12 mouse cellular contexts compared by ENCODE assay signal in genomic region chr5:66528567-66528966, GRCm38 (mm10).
DNase-seq lines count a peak whose midpoint lies in the region; ATAC-seq and TF ChIP-seq lines count a peak whose summit lies in the region.
"Had no signal": no experiment of that assay in that cellular context is flagged by ENCODE, and none has a peak within 500 bp of the region (broad histone marks: within the 10 kb centered on the region; RNA-seq: fewer than 3 reads in every experiment).

No protein-coding gene starts in this region.

- TF ChIP-seq CTCF in lung, embryonic 14.5 days (IDR thresholded peaks at IDR 0.05; ENCODE audit: low read depth): no peak
- no peak for TF ChIP-seq CTCF in lung, adult 2 months (IDR thresholded peaks at IDR 0.05; ENCODE audit: insufficient read depth, low read length)

- H3K27me3 ChIP-seq in heart, embryonic 12.5 days (replicated peaks): no peaks in the 10 kb centered on the region
- no peaks in the 10 kb centered on the region for H3K27me3 ChIP-seq in lung, embryonic 14.5 days (ENCODE audit: insufficient read depth, low read length)
- H3K27me3 ChIP-seq in embryonic facial prominence, embryonic 12.5 days: no peaks in the 10 kb centered on the region

- H3K4me3 ChIP-seq in heart, embryonic 12.5 days: no peak overlapping the region
- H3K4me3 ChIP-seq in lung, embryonic 14.5 days (ENCODE audit: low read depth, low read length): no peak overlapping the region
- no peak overlapping the region for H3K4me3 ChIP-seq in lung, adult 2 months (replicated peaks; ENCODE audit: extremely low read depth, low read depth, low read length)
- H3K4me3 ChIP-seq in embryonic facial prominence, embryonic 12.5 days: no peak overlapping the region

- no peak overlapping the region for H3K9ac ChIP-seq in heart, embryonic 12.5 days
- no peak overlapping the region for H3K9ac ChIP-seq in lung, embryonic 14.5 days
- no peak overlapping the region for H3K9ac ChIP-seq in embryonic facial prominence, embryonic 12.5 days

- 0 out of 2 replicates have a peak overlapping the region, but pooled peaks have one; percentile 16 for H3K4me2 ChIP-seq in heart, embryonic 12.5 days
- H3K4me2 ChIP-seq in lung, embryonic 14.5 days: no peak overlapping the region
- peak overlapping the region; percentile 24; the same call in 1 of the 2 replicates for H3K4me2 ChIP-seq in embryonic facial prominence, embryonic 12.5 days (replicated peaks)

- WGBS in heart, embryonic 12.5 days: 35% methylated on average over 7 of the region's 7 CpGs
- WGBS in lung, embryonic 14.5 days: 42% methylated on average over 7 of the region's 7 CpGs
- 66% methylated on average over 7 of the region's 7 CpGs for WGBS in lung, adult 2 months
- 8% methylated on average over 7 of the region's 7 CpGs for WGBS in embryonic facial prominence, embryonic 12.5 days

- H3K27ac ChIP-seq in heart, embryonic 12.5 days (ENCODE audit: poor library complexity, severe bottlenecking): peak overlapping the region; percentile 41
- peak overlapping the region; percentile 42; the same call in 1 of the 2 replicates for H3K27ac ChIP-seq in lung, embryonic 14.5 days (ENCODE audit: low read depth)
- peak overlapping the region; percentile 90 for H3K27ac ChIP-seq in embryonic facial prominence, embryonic 12.5 days

- TF ChIP-seq POLR2A in lung, adult 2 months (IDR thresholded peaks at IDR 0.05; ENCODE audit: borderline replicate concordance, extremely low read depth, low read depth, low read length): no peak

- no peaks in the 10 kb centered on the region for H3K9me3 ChIP-seq in heart, embryonic 12.5 days (replicated peaks)
- no peaks in the 10 kb centered on the region for H3K9me3 ChIP-seq in lung, embryonic 14.5 days (ENCODE audit: low read depth, low read length)
- no peaks in the 10 kb centered on the region for H3K9me3 ChIP-seq in embryonic facial prominence, embryonic 12.5 days

- peaks cover 67% of the 10 kb centered on the region for H3K4me1 ChIP-seq in heart, embryonic 12.5 days (replicated peaks)
- H3K4me1 ChIP-seq in lung, embryonic 14.5 days (ENCODE audit: insufficient read depth): peaks cover 21% of the 10 kb centered on the region
- peaks cover 7% of the 10 kb centered on the region for H3K4me1 ChIP-seq in lung, adult 2 months (ENCODE audit: control insufficient read depth, insufficient read depth, low read length)
- peaks cover 71% of the 10 kb centered on the region for H3K4me1 ChIP-seq in embryonic facial prominence, embryonic 12.5 days

- DNase-seq in heart, postnatal 4 days: no peak
- DNase-seq in lung, embryonic 14.5 days: peak; percentile 28
- DNase-seq in lung, adult 2 months: no peak
- DNase-seq in mesoderm, embryonic 11.5 days (ENCODE audit: low read depth, low spot score): peak; percentile 61
- DNase-seq in right cerebral cortex, postnatal 36 days (ENCODE audit: low spot score in 2 of 2): no peak
- DNase-seq: adrenal gland, postnatal 10 days; lung, postnatal 10 days; spleen, adult 18-20 months had no signal

- H3K36me3 ChIP-seq in heart, embryonic 12.5 days: no peaks in the 10 kb centered on the region
- no peaks in the 10 kb centered on the region for H3K36me3 ChIP-seq in lung, embryonic 14.5 days (ENCODE audit: insufficient read depth)
- H3K36me3 ChIP-seq in embryonic facial prominence, embryonic 12.5 days: no peaks in the 10 kb centered on the region

- no peak for ATAC-seq in heart, embryonic 12.5 days (ENCODE audit: insufficient number of reproducible peaks, low FRiP score)
- ATAC-seq in lung, embryonic 14.5 days (ENCODE audit: insufficient read depth): no peak
- ATAC-seq in embryonic facial prominence, embryonic 12.5 days (ENCODE audit: insufficient number of reproducible peaks, insufficient read depth, low FRiP score, low TSS enrichment): peak; percentile 88
- no peak for ATAC-seq in granulocyte monocyte progenitor cell, adult 5-6 weeks (replicated peaks; ENCODE audit: poor library complexity, severe bottlenecking)
- ATAC-seq: inflammation-experienced regulatory T-cells, adult 6 months had no signal

Comparison
In these comparisons a context has a peak if more than half of its experiments do, and no peak if none do; other contexts are left out.
1. DNase-seq: peak in lung, embryonic 14.5 days (single experiment) and mesoderm, embryonic 11.5 days (single experiment); none in heart, postnatal 4 days (single experiment), lung, adult 2 months (single experiment) and right cerebral cortex, postnatal 36 days (0 of 2).
2. Peak in every context shown above with its lines, with median percentiles within 50 percentile points of each other: H3K27ac ChIP-seq.